Mouse (Mus musculus): Measurements from ENCODE around the gene Omt2a.
"Not testable (repeated sequence)": the region's sequence is repeated elsewhere in the genome, so short reads cannot be mapped to it uniquely, and the experiment has no call there.

Gene Omt2a

DNA sequence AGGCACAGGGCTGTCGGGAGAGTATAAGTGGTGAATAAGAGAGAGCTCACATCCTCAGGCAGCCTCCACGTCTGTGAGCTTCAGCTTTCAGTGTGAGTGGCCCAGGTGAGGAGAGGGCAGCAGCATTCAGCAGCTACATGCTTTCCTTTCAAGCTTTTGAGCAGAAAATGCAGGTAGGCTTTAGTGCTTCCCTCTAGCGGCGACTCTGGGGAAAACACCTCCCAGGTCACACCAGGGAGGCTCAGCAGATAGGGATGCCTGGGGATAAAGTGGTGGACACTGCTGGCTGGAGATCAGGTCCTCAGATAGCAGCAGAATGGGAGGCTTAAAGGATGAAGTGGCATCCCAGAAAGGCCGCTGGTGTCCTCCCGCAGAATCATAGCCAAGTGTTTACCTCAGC is 18.5 kb downstream of the Omt2a start:
- DNase-seq: not testable (repeated sequence)

DNA sequence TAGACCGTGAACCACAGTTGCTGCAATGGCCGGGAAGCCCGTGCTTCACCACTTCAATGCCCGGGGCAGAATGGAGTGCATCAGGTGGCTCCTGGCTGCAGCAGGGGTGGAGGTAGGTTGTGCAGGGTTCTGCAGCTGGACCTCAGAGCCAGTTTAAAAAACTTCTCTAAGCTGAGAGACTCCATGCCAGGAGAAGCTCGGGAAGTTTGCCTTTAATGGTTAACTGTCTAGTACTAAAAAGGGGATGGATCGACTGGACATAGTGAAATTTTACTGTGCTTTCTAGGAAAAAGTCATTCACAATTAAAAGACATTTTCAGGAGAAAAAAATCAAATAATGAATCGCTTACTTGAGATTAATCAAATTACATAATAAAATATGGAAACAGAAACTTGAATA is 19.8 kb downstream of the Omt2a start:
- DNase-seq: not testable (repeated sequence)

DNA sequence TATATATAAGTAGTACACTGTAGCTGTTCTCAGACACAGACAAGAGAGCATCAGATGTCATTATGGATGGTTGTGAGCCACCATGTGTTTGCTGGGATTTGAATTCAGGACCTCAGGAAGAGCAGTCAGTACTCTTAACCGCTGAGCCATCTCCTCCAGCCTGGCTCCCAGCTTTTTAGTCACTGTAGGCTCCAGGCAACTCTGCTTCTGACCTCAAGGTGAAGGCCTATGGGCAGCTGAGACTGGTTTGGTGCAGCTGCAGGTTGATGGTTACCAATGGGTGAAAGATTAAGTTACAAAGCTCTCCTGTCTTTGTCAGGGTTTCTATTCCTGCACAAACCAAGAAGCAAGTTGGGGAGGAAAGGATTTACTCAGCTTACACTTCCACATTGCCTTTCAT is 20.9 kb downstream of the Omt2a start:
- DNase-seq: not testable (repeated sequence)

DNA sequence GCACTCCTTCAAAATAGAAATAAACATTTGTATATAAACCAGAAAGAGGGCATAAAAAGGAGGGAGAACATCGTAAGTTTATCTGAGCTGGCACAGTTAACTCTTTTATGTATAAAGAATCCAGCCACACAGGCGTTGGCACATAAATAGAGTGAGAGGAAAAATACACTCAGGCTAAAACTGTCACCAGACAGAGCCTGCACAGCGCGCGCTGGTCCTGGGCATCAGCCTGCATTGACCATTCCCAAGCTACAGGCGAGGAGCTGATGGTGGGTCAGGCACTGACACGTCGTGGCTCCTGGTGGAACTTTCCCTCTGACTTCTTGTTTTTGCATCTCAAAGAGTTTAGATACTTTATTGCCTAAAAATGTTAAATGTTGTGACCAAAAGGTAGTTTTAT is 22.1 kb downstream of the Omt2a start:
- DNase-seq: not testable (repeated sequence)

DNA sequence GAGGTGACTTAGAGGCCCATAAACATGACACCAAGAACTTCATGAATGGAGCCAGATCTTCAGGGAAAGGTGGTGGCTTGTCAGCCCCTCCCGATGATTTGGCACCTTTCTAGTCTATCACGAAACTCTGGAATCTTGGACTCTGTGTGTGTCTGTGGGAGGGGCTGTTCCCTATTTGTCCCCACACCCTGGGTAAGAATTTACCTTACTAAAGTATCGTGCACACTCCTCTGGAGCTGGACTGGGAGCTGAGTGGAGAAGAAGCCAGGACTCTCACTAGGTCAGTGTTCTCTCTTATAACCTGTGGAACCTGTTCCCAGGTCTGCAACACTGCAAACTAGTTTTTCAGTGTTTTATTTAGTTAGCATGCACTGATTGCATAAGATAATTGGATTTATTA is 24.9 kb downstream of the Omt2a start, which contains the start of gene Gm10639:
Gene Gm10639, plus strand, starts transcription at position 201 of the 400 bp plus-strand sequence.
- DNase-seq: not testable (repeated sequence)

DNA sequence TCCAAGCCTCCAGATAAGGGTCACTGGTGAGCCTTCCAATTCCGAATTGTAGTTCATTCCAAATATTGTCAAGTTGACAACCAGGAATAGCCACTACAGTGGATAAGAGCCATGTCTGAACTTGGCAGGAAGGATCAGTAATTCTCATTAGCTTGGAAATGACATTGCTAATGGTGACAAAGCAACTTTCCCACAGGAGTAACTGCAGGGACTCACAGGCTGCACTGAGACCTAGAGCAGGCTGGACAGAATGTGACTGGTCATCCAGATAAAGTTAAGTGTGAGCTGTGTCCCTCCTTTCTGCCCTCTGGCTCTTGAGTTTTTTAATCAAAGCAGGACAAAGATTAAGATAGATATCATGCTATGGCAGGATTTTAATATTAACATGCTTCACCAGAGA is 25.5 kb downstream of the Omt2a start:
- not testable (repeated sequence) for DNase-seq

DNA sequence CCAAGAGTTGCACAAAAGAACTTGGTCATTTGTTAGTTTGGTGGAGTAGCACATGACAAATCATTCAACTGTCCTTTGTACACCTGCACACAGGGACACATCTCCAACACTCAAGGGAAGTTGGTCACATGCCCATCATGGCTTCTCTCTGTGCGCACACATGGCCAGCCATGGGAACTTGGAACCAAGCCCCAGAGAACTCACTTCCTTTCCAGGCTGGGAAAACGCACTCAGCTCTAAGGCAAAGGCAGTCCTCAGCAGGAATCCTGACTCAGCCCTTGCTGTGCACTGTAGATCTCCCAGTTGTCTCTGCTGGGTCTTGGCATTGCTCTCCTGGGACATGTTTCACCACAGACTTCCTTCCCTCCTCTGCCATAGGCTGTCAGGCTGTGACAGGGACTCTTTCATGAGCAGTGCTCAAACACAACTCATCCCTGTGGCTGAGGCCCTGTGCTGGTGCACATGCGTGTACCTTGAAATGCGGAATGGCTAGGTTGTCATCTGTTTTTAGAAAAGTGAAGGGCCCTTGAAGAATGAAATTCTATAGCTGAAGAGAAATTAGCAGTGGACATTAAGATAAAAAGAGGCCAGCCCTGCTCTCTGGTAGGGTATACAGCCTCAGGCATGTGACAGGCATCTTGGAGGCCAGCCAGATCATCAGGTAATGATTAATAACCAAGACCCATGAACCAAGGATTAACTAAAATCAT is 32.4 kb downstream of the Omt2a start:
- not testable (repeated sequence) for DNase-seq

DNA sequence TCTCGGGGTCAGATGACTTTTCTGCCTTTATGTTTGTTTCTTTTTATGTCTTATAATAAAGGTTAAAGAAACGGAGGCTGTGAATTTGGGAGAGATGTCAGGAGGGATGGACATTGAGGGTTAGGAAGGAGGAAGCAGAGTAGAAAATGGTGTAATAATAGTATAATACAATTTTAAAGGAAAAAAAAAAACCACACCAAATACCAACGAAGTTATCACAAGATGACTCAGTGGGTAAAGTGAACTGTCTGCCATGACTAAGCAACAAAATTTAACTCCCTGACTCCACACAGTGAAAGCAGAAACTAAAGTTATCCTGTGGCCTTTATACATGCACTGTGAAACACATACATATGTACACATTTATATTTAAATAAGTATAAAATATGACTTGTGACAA is 43.7 kb downstream of the Omt2a start:
- DNase-seq: not testable (repeated sequence)
